17 mouse cellular contexts compared by ENCODE assay signal in genomic region chr14:23244446-23244845, GRCm38 (mm10).
DNase-seq lines count a peak whose midpoint lies in the region; ATAC-seq and TF ChIP-seq lines count a peak whose summit lies in the region.
"Had no signal": no experiment of that assay in that cellular context is flagged by ENCODE, and none has a peak within 500 bp of the region (broad histone marks: within the 10 kb centered on the region; RNA-seq: fewer than 3 reads in every experiment).

No protein-coding gene starts in this region.

- peak overlapping the region; percentile 90 for H3K27ac ChIP-seq in gastrocnemius, adult 2 months
- H3K27ac ChIP-seq in kidney, adult 2 months (ENCODE audit: insufficient read depth, low read depth, low read length): no peak overlapping the region
- peak overlapping the region; percentile 20; the same call in 1 of the 2 replicates for H3K27ac ChIP-seq in limb, embryonic 12.5 days
- H3K27ac ChIP-seq: embryonic facial prominence, embryonic 15.5 days; forebrain, embryonic 12.5 days; neural tube, embryonic 13.5 days had no signal

- no peak overlapping the region for H3K4me2 ChIP-seq in limb, embryonic 12.5 days
- H3K4me2 ChIP-seq: embryonic facial prominence, embryonic 15.5 days; forebrain, embryonic 12.5 days; liver, embryonic 11.5 days; lung, embryonic 14.5 days; neural tube, embryonic 13.5 days had no signal

- H3K9me3 ChIP-seq in limb, embryonic 12.5 days: no peaks in the 10 kb centered on the region
- H3K9me3 ChIP-seq: embryonic facial prominence, embryonic 15.5 days; forebrain, embryonic 12.5 days; neural tube, embryonic 13.5 days had no signal

- no peak overlapping the region for H3K4me3 ChIP-seq in gastrocnemius, adult 2 months
- no peak overlapping the region for H3K4me3 ChIP-seq in kidney, adult 2 months (ENCODE audit: insufficient read depth, low read depth, low read length)
- H3K4me3 ChIP-seq in limb, embryonic 12.5 days (replicated peaks): no peak overlapping the region
- H3K4me3 ChIP-seq: embryonic facial prominence, embryonic 15.5 days; forebrain, embryonic 12.5 days; neural tube, embryonic 13.5 days had no signal

- H3K9ac ChIP-seq in limb, embryonic 12.5 days (replicated peaks): no peak overlapping the region
- H3K9ac ChIP-seq: embryonic facial prominence, embryonic 15.5 days; forebrain, embryonic 12.5 days; lung, embryonic 14.5 days; neural tube, embryonic 13.5 days had no signal

- no peak for TF ChIP-seq CTCF in gastrocnemius, adult 2 months (IDR thresholded peaks at IDR 0.05)
- no peak for TF ChIP-seq CTCF in kidney, adult 2 months (conservative IDR thresholded peaks at IDR 0.05; ENCODE audit: insufficient read depth, insufficient read length, low read depth, low read length)

- intact Hi-C loops in gastrocnemius, adult 2 months (cut with DNase I): no loop called here

- DNase-seq in gastrocnemius, adult 2 months: no peak
- no peak for DNase-seq in gastrocnemius, postnatal 10 days
- peak; percentile 0 for DNase-seq in kidney, adult 2 months
- DNase-seq in kidney, postnatal 36 days: no peak
- peak; percentile 5 for DNase-seq in embryo, embryonic 9.5 days (ENCODE audit: extremely low spot score)
- DNase-seq: cerebellum, postnatal 36 days; lung, embryonic 14.5 days; right cerebral cortex, postnatal 25 days had no signal

- no peak for ATAC-seq in limb, embryonic 12.5 days (ENCODE audit: insufficient number of reproducible peaks, insufficient read depth, low FRiP score, low TSS enrichment, low read depth)
- no peak for ATAC-seq in cerebellum, adult (ENCODE audit: insufficient number of reproducible peaks, low FRiP score, low TSS enrichment)
- no peak for ATAC-seq in activated CD4-positive, CD25-positive, alpha-beta regulatory T cell, adult 4 months
- ATAC-seq: hindbrain, embryonic 16.5 days; Patski had no signal

- WGBS in kidney, adult 2 months: 50% methylated on average over 5 of the region's 5 CpGs
- WGBS in limb, embryonic 12.5 days: 17% methylated on average over 5 of the region's 5 CpGs

- H3K4me1 ChIP-seq in kidney, adult 2 months (ENCODE audit: control insufficient read depth, insufficient read depth, low read length): no peaks in the 10 kb centered on the region
- H3K4me1 ChIP-seq in limb, embryonic 12.5 days (replicated peaks): peaks cover 16% of the 10 kb centered on the region
- H3K4me1 ChIP-seq: embryonic facial prominence, embryonic 15.5 days; forebrain, embryonic 12.5 days; neural tube, embryonic 13.5 days had no signal

- H3K36me3 ChIP-seq in kidney, adult 2 months (ENCODE audit: control insufficient read depth, insufficient read depth, low read length): no peaks in the 10 kb centered on the region
- H3K36me3 ChIP-seq in limb, embryonic 12.5 days: no peaks in the 10 kb centered on the region
- H3K36me3 ChIP-seq: embryonic facial prominence, embryonic 15.5 days; forebrain, embryonic 12.5 days; neural tube, embryonic 13.5 days had no signal

- TF ChIP-seq POLR2A in kidney, adult 2 months (IDR thresholded peaks at IDR 0.05; ENCODE audit: low read depth, low read length): no peak

- no peaks in the 10 kb centered on the region for H3K27me3 ChIP-seq in kidney, adult 2 months (replicated peaks; ENCODE audit: control insufficient read depth, insufficient read depth, low read length)
- H3K27me3 ChIP-seq in limb, embryonic 12.5 days: no peaks in the 10 kb centered on the region
- H3K27me3 ChIP-seq: embryonic facial prominence, embryonic 15.5 days; forebrain, embryonic 12.5 days; neural tube, embryonic 13.5 days; Patski had no signal

Comparison
In these comparisons a context has a peak if more than half of its experiments do, and no peak if none do; other contexts are left out.
1. DNase-seq: peak in kidney, adult 2 months (single experiment) and embryo, embryonic 9.5 days (single experiment); none in gastrocnemius, adult 2 months (single experiment), gastrocnemius, postnatal 10 days (single experiment) and kidney, postnatal 36 days (0 of 2).